Mouse (Mus musculus) embryonic facial prominence, embryonic 11.5 days (tissue): ENCODE measurements around the gene Gramd4. TPM values are rescaled to one million over a fixed set of nuclear protein-coding genes. Genes with fewer than 3 reads are reported as not detected.

Experiments used
- ATAC-seq: fragments of 200-750 bp; cut with Nextera tagmentation; replicated peaks from 2 replicates; pipeline ENCODE4 v1.8.0; 2017; ENCODE audit warnings: low read depth; ENCODE audit not compliant: insufficient number of reproducible peaks, low FRiP score, low TSS enrichment
- DNase-seq: peaks from one replicate; pipeline ENCODE4 v3.0.0-alpha.2; 2015; ENCODE audit warnings: low spot score
- H3K27ac ChIP-seq: fragments of 300-500 bp; sonication (generic); replicated peaks from 2 replicates; pipeline ENCODE4 v1.5.1; 2014; ENCODE audit warnings: mild to moderate bottlenecking, low read depth, low read length, control low read depth
- H3K27me3 ChIP-seq: fragments of 300-500 bp; sonication (generic); 2 replicates; pipeline ENCODE4 v1.6.1; 2014; ENCODE audit warnings: mild to moderate bottlenecking, low read length, moderate library complexity, mixed read lengths; ENCODE audit not compliant: control insufficient read depth, insufficient read depth
- H3K36me3 ChIP-seq: fragments of 300-500 bp; sonication (generic); replicated peaks from 2 replicates; pipeline ENCODE4 v1.6.1; 2014; ENCODE audit warnings: low read depth, mild to moderate bottlenecking, low read length, moderate library complexity, mixed read lengths; ENCODE audit not compliant: control insufficient read depth, insufficient read depth
- H3K4me1 ChIP-seq: fragments of 300-500 bp; sonication (generic); 2 replicates; pipeline ENCODE4 v1.6.1; 2014; ENCODE audit warnings: low read length, mixed read lengths; ENCODE audit not compliant: control insufficient read depth, insufficient read depth
- H3K4me2 ChIP-seq: fragments of 300-500 bp; sonication (generic); 2 replicates; pipeline ENCODE4 v1.6.1; 2014; ENCODE audit warnings: low read depth, mild to moderate bottlenecking, control low read depth, low read length, moderate library complexity
- H3K4me3 ChIP-seq: fragments of 300-500 bp; sonication (generic); 2 replicates; pipeline ENCODE4 v1.5.1; 2014; ENCODE audit warnings: low read depth, low read length, control low read depth
- H3K9ac ChIP-seq: fragments of 300-500 bp; sonication (generic); replicated peaks from 2 replicates; pipeline ENCODE4 v1.6.1; 2014; ENCODE audit warnings: mild to moderate bottlenecking, control low read depth, low read length
- H3K9me3 ChIP-seq: fragments of 300-500 bp; sonication (generic); replicated peaks from 2 replicates; pipeline ENCODE4 v1.6.1; 2016; ENCODE audit warnings: mild to moderate bottlenecking, low read length, inconsistent platforms, mixed read lengths; ENCODE audit not compliant: control insufficient read depth
- WGBS: fragments of 180-500 bp; shearing (Covaris S2); extraction: QIAGEN DNeasy Blood & Tissue Kit; methylation state at CpG from one replicate; pipeline ENCODE4 v1.1.7; 2014; 5-methylcytosine and 5-hydroxymethylcytosine counted together
- polyA plus RNA-seq: library from polyadenylated mRNA; unstranded; fragments of >200 nt; fragmentation: Nextera tagmentation; extraction: Ambion mirVana; gene quantifications from 2 replicates; pipeline ENCODE4 v1.2.1, GENCODE M21; 2014

The Gramd4 gene
- polyA plus RNA-seq, 1 experiment from 2014 or later = 6.3 TPM

DNA sequence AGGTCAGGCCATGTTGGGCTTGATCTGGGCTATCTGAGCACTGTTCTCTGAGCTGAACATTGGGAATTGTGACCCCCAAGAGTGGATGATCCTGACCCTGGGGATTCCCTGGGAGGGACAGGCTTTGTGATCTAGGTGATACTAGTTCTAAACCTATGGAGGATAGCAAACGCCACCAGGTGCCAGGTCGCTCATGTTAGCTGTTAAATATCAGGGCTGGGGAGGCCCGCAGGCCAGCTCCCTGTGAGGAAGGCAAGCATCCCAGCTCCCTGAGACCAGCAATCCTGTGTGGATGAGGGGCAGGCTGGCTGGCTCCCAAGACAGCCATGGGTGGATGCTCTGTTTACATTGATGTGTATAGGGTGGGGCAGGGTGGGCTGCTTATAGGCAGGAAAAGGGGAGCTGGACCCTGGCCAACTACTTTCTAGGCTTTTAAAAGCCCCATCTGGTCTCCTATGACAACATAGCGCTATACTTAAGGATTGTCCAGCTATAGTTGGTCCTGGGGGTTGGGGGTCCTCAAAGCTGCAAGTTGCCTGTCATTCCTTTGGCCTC is 10.5 kb downstream of the Gramd4 start:
- no peaks in the 10 kb centered on the region for H3K9me3 ChIP-seq
- DNase-seq = no peak
- no peak for ATAC-seq
- H3K4me2 ChIP-seq = no peak overlapping the region
- H3K27me3 ChIP-seq = no peaks in the 10 kb centered on the region
- no peak overlapping the region for H3K4me3 ChIP-seq
- no peak overlapping the region for H3K27ac ChIP-seq
- WGBS = 89% methylated on average over 4 of the region's 4 CpGs
- no peak overlapping the region for H3K9ac ChIP-seq
- H3K36me3 ChIP-seq = no peaks in the 10 kb centered on the region
- H3K4me1 ChIP-seq = peaks cover 2% of the 10 kb centered on the region; the same call in 1 of the 2 replicates

DNA sequence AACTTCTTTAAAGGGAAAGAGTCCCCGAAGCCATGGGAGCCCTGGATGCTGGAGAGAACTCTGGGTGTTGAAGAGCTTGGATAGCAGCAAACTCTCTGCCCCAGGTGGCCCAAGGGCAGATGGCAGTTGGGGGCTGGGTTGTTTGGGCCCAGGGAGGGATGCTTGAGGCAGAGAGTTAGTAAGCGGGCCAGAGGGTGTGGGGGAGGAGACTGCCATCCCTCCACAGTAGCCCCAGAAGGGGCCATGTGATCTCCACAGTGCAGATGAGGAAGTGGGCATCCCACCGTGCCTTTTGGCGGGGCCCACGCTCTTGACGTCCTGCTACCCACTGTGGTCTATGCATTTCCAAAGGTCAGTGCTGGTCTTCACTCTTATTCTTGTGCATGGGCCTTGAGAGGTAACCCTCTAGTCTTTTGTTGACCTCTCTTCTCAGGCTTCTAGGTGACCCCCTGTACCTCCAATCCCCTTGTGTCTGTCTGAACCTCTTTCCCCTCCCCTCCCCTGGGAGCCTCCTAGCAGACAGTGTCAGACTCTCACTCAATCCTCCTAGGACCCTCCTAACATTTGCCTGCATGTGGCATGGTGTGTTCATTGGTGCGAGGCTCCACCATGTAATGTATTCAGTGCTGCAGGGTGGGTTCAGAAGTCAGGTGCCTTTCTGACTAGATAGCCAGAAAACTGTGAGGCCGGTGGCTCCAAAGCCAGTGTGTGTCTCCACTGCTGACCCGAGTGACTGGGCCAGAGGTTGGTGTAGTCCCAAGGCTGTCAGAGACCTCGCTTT is 11.7 kb downstream of the Gramd4 start:
- ATAC-seq = no peak
- Histone ChIP-seq H3K4me1 (peaks cover 2% of the 10 kb centered on the region; the same call in 1 of the 2 replicates), H3K4me3 (no peak overlapping the region), H3K9me3 (no peaks in the 10 kb centered on the region), H3K4me2 (no peak overlapping the region), H3K27me3 (no peaks in the 10 kb centered on the region), H3K27ac (no peak overlapping the region), H3K36me3 (no peaks in the 10 kb centered on the region), H3K9ac (no peak overlapping the region)
- 86% methylated on average over 10 of the region's 10 CpGs for WGBS
- DNase-seq = no peak

DNA sequence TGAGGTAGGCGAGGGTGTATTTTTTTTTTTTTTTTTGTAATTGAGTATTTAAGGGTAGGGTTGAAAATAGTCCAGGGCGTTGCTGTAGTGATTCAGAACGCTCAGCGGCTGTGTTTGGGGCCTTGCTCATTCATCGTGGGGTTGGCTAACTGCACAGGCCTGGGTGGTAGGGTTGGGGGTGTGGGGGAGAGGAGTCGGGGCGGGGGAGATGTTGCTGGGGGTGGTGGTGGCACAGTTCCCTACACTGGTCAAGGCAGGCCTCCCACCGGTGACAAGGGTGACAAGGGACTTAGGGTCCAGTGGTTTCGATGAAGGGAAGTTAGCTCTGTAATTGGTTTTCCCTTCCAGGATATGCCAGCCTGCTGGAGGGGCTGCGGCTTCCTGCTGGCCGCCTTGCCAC is 12.9 kb downstream of the Gramd4 start:
- 63% methylated on average over 11 of the region's 11 CpGs for WGBS
- Histone ChIP-seq H3K36me3 (no peaks in the 10 kb centered on the region), H3K9me3 (no peaks in the 10 kb centered on the region), H3K4me3 (no peak overlapping the region), H3K27ac (no peak overlapping the region), H3K4me1 (peaks cover 2% of the 10 kb centered on the region; the same call in 1 of the 2 replicates), H3K27me3 (no peaks in the 10 kb centered on the region), H3K4me2 (no peak overlapping the region), H3K9ac (no peak overlapping the region)
- DNase-seq = no peak
- no peak for ATAC-seq

DNA sequence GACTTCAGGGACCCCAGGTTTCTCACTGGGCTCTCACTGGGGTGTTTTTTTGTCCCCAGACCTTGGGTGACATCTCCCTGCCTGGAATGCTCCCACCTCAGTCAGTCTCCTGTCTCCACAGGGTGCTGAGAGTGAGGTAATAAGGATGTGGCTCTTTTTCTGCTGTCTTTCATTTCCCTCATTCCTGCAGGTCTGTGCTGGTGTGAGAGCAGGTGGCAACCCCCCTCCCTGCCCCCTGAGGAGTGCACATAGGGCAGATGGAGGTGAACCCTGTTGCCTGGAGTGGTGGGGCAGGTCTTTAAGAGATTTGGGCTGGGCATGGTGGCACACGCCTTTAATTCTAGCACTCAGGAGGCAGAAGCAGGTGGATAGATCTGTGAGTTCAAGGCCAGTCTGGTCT is 13.7 kb downstream of the Gramd4 start:
- Histone ChIP-seq H3K9me3 (no peaks in the 10 kb centered on the region), H3K4me2 (no peak overlapping the region), H3K4me3 (no peak overlapping the region), H3K9ac (no peak overlapping the region), H3K36me3 (no peaks in the 10 kb centered on the region), H3K4me1 (peaks cover 2% of the 10 kb centered on the region; the same call in 1 of the 2 replicates), H3K27me3 (no peaks in the 10 kb centered on the region), H3K27ac (no peak overlapping the region)
- DNase-seq (no peak), ATAC-seq (no peak)
- 76% methylated on average over 1 of the region's 1 CpGs for WGBS

DNA sequence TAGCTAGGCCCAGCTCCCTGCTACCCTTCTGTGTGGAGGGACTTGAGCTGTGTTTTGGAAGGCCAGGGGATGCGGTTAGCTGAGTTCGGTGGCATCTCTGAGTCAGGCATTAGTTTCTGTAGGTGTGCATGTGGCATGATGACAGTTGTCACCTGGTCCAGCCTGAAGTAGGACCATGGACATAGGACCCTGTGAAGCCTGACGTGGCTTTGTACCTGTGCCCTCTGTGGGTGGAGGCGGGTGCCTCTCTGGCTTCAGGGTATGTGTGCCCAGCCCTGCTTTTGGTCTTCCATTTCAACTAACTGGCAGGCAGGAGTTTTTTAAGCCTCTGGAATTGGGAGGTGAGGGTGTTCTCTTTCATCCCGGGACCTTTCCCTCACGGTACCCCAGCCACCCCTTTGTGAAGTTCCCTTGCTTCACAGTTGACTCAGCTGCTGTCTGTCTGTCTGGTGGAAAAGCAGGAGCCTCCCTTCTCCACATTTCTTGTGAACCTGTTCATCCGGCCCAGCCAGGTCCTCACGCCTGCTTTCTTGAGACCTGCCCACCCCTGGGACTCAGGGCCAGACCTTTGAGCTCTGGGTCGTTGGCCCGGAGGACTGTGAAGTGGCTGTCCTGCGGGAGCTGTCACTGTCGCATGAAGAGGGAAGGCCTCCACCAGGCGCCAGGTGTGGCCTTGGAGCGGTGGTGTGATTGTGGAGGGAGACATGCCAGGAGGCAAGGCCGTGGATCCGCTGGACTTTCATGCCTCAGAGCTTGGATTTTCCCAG is 16.9 kb downstream of the Gramd4 start:
- peaks cover 2% of the 10 kb centered on the region; the same call in 1 of the 2 replicates for H3K4me1 ChIP-seq
- WGBS = 86% methylated on average over 16 of the region's 16 CpGs
- no peak for ATAC-seq

DNA sequence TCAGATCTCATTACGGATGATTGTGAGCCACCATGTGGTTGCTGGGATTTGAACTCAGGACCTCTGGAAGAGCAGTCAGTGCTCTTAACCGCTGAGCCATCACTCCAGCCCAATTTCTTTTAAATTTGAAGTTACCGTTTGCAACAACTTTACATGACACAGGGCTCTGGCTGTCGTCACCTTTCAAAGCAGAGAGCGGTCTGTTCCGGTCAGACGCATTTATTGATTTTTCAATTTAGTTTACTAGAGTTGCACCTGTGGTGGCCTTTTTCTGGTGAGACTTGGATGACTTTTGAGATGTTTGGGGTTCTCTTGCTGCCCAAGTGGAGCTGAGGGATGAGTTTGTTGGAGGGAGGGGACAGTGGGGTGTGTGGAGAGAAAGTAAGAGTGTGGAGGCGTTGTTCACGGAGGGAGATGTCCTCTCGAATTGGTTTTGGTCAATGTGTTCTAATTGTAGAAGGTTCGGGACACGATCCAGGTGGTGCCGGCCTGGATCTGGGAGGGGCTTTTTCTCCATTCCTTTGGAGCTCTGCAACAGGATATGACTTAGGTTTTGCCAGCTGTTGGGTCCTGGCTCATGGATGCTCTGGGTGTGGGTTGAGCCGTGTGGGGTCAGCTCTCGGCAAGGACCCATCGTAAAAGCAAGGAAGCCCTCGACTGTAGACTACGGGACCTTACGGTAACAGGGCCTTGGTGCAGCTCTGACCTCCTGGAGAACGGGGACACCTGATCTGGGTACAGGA is 18.0 kb downstream of the Gramd4 start:
- ATAC-seq = no peak

More for the DNA sequence above, 16.9 kb downstream of the Gramd4 start:
- Histone ChIP-seq H3K27me3 (no peaks in the 10 kb centered on the region), H3K36me3 (no peaks in the 10 kb centered on the region), H3K9me3 (no peaks in the 10 kb centered on the region), H3K27ac (no peak overlapping the region), H3K9ac (no peak overlapping the region), H3K4me3 (no peak overlapping the region), H3K4me2 (no peak overlapping the region)
- no peak for DNase-seq

DNA sequence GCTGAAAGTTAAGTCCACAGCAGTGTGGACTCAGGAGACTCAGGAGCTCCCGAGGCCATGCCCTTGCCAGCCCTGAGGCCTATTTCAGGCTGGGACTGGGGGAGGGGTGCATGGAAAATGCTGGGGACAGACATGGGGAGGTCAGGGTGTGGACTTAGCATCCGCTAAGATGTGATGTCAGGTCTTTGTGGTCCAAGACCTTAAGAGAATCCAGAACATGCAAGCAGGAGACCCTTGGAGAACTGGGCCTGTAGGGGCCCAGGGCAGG is 18.5 kb downstream of the Gramd4 start:
- no peaks in the 10 kb centered on the region for H3K36me3 ChIP-seq
- 71% methylated on average over 2 of the region's 2 CpGs for WGBS

More for the DNA sequence above, 18.0 kb downstream of the Gramd4 start:
- Histone ChIP-seq H3K4me1 (no peaks in the 10 kb centered on the region), H3K27ac (no peak overlapping the region), H3K27me3 (no peaks in the 10 kb centered on the region), H3K36me3 (no peaks in the 10 kb centered on the region), H3K9me3 (no peaks in the 10 kb centered on the region), H3K4me2 (no peak overlapping the region), H3K4me3 (no peak overlapping the region), H3K9ac (no peak overlapping the region)
- DNase-seq = no peak
- WGBS = 89% methylated on average over 20 of the region's 20 CpGs

More for the DNA sequence above, 18.5 kb downstream of the Gramd4 start:
- DNase-seq (no peak), ATAC-seq (no peak)
- Histone ChIP-seq H3K4me2 (no peak overlapping the region), H3K9ac (no peak overlapping the region), H3K4me1 (no peaks in the 10 kb centered on the region), H3K9me3 (no peaks in the 10 kb centered on the region), H3K27me3 (no peaks in the 10 kb centered on the region), H3K4me3 (no peak overlapping the region), H3K27ac (no peak overlapping the region)
